Mouse (Mus musculus) testis, adult 2 months (tissue): ENCODE measurements at regions not wholly inside any gene's neighbourhood (a gene's known extent, or its start where the extent isn't known, plus 50 kb on each side); places are given as distances from the start of the nearest gene placed in this dataset.

ENCODE experiments used
- H3K27ac ChIP-seq: fragments of 200-500 bp; 2 replicates; pipeline ENCODE4 v1.5.1; 2012; ENCODE audit warnings: low read depth, low read length; ENCODE audit not compliant: control insufficient read depth, insufficient read depth
- H3K27me3 ChIP-seq: fragments of 200-500 bp; 2 replicates; pipeline ENCODE4 v1.6.1; 2012; ENCODE audit warnings: mild to moderate bottlenecking, low read length, moderate library complexity; ENCODE audit not compliant: control insufficient read depth, insufficient read depth
- H3K36me3 ChIP-seq: fragments of 200-500 bp; 2 replicates; pipeline ENCODE4 v1.6.1; 2012; ENCODE audit warnings: mild to moderate bottlenecking, low read length; ENCODE audit not compliant: control insufficient read depth, insufficient read depth
- H3K4me1 ChIP-seq: fragments of 200-500 bp; 2 replicates; pipeline ENCODE4 v1.6.1; 2012; ENCODE audit warnings: low read length; ENCODE audit not compliant: control insufficient read depth, insufficient read depth
- H3K4me3 ChIP-seq: fragments of 200-500 bp; 2 replicates; pipeline ENCODE4 v1.5.1; 2012; ENCODE audit warnings: low read depth, mild to moderate bottlenecking, low read length, moderate library complexity, mixed read lengths; ENCODE audit not compliant: control insufficient read depth
- CTCF ChIP-seq: fragments of 200-500 bp; IDR thresholded peaks from 2 replicates; pipeline ENCODE4 v1.5.1; 2012; ENCODE audit warnings: low read depth, mild to moderate bottlenecking, inconsistent platforms, low read length, moderate library complexity; ENCODE audit not compliant: control insufficient read depth, insufficient read depth, insufficient replicate concordance
- POLR2A ChIP-seq: fragments of 200-500 bp; IDR thresholded peaks from 2 replicates; pipeline ENCODE4 v1.6.1; 2012; ENCODE audit warnings: low read depth, mild to moderate bottlenecking, inconsistent platforms, low read length, moderate library complexity; ENCODE audit not compliant: control insufficient read depth

DNA sequence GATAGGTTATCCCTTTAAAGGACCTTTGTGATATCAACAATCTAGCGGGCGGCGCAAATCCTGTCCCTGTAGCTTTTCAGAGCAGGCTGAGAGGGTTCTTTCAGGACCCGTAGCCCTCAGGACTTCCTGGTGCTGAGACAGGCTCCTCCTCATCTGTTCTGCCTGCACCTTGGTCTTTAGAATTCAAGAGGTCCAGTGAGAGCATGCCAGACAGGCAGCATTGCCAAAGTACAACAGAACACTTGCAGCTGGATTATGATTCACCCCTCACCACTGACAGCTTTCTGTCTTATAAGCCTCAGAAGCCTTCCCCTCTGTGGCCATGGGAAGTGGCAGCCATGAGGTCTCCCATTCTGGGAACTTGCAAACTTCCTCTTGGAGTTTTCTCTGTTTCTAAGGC is 216.0 kb upstream of the Irx2 start:
- Histone ChIP-seq H3K27me3 (no peaks in the 10 kb centered on the region), H3K27ac (no peak overlapping the region), H3K36me3 (no peaks in the 10 kb centered on the region), H3K4me1 (no peaks in the 10 kb centered on the region), H3K4me3 (no peak overlapping the region)
- TF ChIP-seq CTCF (no peak), POLR2A (no peak)

DNA sequence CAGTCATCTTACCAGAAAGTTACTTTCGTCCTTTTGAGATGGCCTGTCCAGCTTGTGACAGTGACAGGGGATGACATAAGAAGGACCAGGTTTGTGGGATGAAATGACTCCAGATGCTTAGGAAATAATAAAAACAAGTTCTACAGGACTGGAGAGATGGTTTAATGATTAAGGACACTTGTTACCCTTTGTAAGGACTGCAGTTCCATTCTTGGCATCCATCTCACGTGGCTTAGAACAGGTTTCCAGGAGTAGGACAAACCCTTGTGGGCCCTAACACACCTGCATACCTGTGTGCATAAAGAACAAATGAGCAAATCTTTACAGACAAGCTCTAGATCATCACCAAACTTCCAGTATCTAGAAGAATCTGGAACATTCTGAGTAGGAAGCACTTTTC is 211.6 kb upstream of the Irx2 start:
- TF ChIP-seq POLR2A: no peak
- no peak for TF ChIP-seq CTCF
- Histone ChIP-seq H3K36me3 (no peaks in the 10 kb centered on the region), H3K27ac (no peak overlapping the region), H3K27me3 (no peaks in the 10 kb centered on the region), H3K4me3 (no peak overlapping the region), H3K4me1 (no peaks in the 10 kb centered on the region)

GRCm38 (mm10) chr13:72417816-72418215 is 210.8 kb upstream of the Irx2 start:
- H3K36me3 ChIP-seq: no peaks in the 10 kb centered on the region
- no peak overlapping the region for H3K27ac ChIP-seq
- H3K4me3 ChIP-seq: no peak overlapping the region
- no peak for TF ChIP-seq CTCF
- no peak for TF ChIP-seq POLR2A
- H3K27me3 ChIP-seq: no peaks in the 10 kb centered on the region
- H3K4me1 ChIP-seq: no peaks in the 10 kb centered on the region

- Histone ChIP-seq H3K36me3 (no peaks in the 10 kb centered on the region), H3K4me3 (no peak overlapping the region)
- TF ChIP-seq POLR2A (no peak), CTCF (no peak)
Measured at GRCm38 (mm10) chr13:72418285-72418684, 210.3 kb upstream of the Irx2 start.

GRCm38 (mm10) chr13:72419532-72419931 is 209.1 kb upstream of the Irx2 start:
- no peak for TF ChIP-seq CTCF
- no peak for TF ChIP-seq POLR2A
- no peaks in the 10 kb centered on the region for H3K27me3 ChIP-seq
- no peak overlapping the region for H3K4me3 ChIP-seq
- H3K4me1 ChIP-seq: no peaks in the 10 kb centered on the region
- H3K27ac ChIP-seq: no peak overlapping the region
- H3K36me3 ChIP-seq: no peaks in the 10 kb centered on the region

More at GRCm38 (mm10) chr13:72418285-72418684, 210.3 kb upstream of the Irx2 start:
- Histone ChIP-seq H3K4me1 (no peaks in the 10 kb centered on the region), H3K27me3 (no peaks in the 10 kb centered on the region), H3K27ac (no peak overlapping the region)

- Histone ChIP-seq H3K4me3 (no peak overlapping the region), H3K36me3 (no peaks in the 10 kb centered on the region), H3K27me3 (no peaks in the 10 kb centered on the region), H3K27ac (no peak overlapping the region), H3K4me1 (no peaks in the 10 kb centered on the region)
- TF ChIP-seq POLR2A (no peak), CTCF (no peak)
Measured at GRCm38 (mm10) chr13:72425917-72426316, 202.7 kb upstream of the Irx2 start.

DNA sequence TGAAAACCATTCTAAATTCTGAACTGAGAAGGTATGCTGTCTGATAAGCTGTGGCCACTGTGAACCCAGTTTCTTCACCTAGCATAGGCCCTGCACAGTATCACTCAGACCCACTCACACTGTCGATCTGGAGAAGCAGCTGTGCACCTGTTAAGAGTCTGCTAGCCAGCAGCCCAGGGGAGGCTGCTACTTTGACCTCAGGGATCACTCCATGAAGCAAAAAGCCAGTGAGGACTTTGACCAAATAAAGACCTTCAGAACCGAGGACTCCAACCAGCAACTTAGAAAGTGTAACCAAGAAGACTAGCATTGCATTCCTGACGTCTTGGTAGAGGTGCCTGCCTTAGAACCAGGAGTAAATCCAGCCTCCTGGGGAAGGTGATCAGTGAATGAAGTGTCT is 183.3 kb upstream of the Irx2 start:
- no peak overlapping the region for H3K4me3 ChIP-seq
- H3K27me3 ChIP-seq: no peaks in the 10 kb centered on the region
- H3K27ac ChIP-seq: no peak overlapping the region
- H3K4me1 ChIP-seq: no peaks in the 10 kb centered on the region
- no peaks in the 10 kb centered on the region for H3K36me3 ChIP-seq
- TF ChIP-seq POLR2A: no peak
- no peak for TF ChIP-seq CTCF

GRCm38 (mm10) chr13:72448458-72449058 is 180.1 kb upstream of the Irx2 start:
- H3K36me3 ChIP-seq: no peaks in the 10 kb centered on the region
- no peak overlapping the region for H3K27ac ChIP-seq
- TF ChIP-seq POLR2A: no peak
- TF ChIP-seq CTCF: no peak
- no peak overlapping the region for H3K4me3 ChIP-seq
- no peaks in the 10 kb centered on the region for H3K27me3 ChIP-seq
- no peaks in the 10 kb centered on the region for H3K4me1 ChIP-seq

DNA sequence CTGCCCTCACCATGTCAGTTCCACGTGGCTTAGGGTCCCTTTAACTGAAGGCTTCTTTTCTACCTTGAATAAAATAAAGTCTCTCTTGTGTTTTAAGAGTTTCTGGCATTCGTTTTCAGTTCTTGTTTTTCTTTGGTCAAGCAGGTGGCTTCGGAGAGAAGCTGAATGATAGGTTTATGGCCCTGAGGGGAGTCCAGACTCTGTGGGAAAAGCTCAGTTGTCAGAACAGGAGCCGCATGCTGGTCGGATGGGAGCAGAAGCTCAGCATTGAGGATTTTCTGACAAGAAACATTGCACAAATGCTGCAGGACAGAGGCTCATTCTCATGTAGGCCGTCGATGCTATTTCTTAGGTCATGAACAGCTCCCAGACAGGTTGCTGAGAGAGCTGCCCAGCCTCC is 133.3 kb upstream of the Irx2 start:
- no peaks in the 10 kb centered on the region; the same call in 1 of the 2 replicates for H3K4me1 ChIP-seq
- TF ChIP-seq POLR2A (no peak), CTCF (no peak)
- no peaks in the 10 kb centered on the region for H3K27me3 ChIP-seq
- no peak overlapping the region for H3K27ac ChIP-seq
- H3K36me3 ChIP-seq: no peaks in the 10 kb centered on the region
- H3K4me3 ChIP-seq: no peak overlapping the region
